Mouse (Mus musculus): ENCODE data around the gene Nufip1.

Gene Nufip1

DNA sequence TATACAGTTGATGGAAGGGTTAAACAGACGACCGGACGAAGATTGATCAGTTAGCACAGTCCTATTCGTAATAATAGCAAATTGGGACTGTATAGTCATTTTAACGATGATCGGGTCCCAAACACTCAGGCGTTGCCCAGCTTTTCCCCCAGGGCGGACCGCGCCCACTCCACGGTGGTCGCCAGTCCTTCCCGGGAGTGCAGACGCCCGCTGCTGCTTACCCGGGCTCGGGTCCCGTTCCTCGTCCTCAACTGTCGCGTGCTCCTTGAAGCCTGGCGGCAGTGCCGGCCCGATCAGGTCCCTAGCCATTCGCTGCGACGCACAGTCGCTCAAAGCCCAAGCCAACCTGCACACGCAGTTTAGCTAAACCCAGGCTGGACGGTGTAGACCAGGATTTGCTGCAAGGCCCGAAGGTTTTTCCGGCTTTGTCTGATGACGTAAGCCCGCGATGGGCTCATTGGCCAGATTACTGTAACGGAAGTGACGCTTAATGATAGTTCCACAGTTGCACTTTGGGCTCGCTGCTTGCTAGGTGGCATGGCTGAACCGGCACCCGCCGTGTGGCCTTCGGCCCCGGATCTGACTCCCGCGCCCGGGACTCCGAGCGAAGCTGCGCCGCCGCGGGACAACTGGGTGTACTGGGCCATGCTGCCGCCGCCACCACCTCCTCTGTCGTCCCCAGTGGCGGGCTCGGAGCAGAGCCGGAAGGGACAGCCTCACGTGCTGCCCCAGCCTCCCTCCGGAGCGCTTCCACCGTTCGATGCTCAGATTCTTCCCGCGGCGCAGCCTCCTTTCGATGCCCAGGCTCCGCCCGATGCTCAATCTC is at the start of gene Nufip1, which contains the start of gene Gpalpp1:
Gene Nufip1, plus strand, starts transcription at position 496 of the 826 bp plus-strand sequence.
Gene Gpalpp1, minus strand, starts transcription at position 365 of the 826 bp plus-strand sequence.
- DNase-seq (ENCODE audit: low spot score) = peak; percentile 46

DNA sequence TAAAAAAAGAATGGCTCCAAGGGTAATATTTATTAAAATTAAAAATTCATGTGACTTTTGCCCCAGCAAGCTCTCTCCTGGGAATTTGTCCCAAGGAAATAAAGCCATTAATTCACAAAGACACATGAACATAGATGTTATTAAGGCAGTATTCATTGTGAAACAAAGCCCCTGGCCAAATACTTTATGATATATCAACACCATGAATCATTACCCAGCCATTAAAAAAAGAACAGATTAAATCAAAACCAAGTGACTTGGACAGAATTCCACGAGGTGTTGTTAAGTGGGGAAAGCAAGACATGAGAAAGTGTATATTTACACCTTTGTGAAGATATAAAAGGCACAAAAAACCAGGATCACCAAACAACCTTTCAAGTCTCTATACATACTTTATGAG is 43.5 kb upstream of the Nufip1 start:
- DNase-seq (ENCODE audit: low spot score) = no peak

DNA sequence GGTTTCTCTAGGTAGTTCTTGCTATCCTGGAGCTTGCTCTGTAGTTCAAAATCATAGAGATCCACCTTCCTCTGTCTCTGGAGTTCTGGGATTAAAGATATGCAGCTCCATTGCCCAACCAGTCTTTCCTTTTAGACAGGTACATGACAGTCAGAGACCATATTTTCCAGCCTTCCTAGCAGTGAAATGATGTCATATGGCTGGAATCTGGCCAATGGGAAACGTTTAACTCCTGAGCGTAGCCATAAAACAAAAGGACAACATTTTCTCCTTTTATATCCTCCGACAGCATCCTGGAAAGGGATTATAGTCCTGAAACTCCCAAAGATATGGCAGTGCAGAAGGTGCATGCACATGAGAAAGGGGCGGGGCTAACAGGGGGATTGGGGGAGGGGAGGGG is 42.4 kb upstream of the Nufip1 start:
- no peak for DNase-seq (ENCODE audit: low spot score)

DNA sequence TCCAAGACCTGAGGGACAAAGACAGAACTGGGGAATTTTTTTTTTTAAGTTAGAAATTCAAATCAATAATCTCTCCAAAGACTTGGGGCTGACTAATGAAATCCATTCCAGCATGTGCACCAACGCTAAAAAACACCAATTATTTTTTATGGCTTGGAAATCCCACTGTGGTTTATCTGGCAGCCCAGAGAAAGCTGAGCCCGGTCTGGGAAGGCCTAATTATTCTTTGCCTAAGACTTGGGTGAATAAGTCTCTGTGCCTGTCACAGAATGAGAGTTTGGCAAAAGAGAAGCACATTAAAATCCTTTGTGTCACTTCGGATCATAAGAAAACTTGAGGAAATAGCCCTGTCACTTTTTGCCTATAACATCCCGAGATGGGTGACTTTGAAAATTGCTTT is 41.4 kb upstream of the Nufip1 start:
- no peak for DNase-seq (ENCODE audit: low spot score)

DNA sequence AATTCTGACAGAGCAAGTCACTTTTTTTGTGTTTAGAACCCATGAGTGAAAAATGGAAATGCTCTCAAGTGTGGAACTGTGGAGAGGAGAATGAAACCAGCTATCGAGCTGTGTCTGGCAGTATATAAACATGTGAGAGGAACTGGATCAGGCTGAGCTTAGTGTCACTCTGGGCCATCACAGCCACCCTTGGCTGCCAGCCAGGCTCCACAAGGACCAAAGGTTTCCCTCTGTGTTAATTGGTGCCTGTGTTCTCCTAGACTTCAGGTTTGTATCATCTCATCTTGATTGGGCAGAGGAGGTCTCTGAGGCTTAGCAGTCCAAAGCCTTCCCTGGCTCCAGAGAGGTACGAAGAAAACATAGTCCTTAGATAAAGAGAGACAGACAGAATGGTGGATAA is 38.1 kb upstream of the Nufip1 start:
- DNase-seq (ENCODE audit: low spot score) = no peak

DNA sequence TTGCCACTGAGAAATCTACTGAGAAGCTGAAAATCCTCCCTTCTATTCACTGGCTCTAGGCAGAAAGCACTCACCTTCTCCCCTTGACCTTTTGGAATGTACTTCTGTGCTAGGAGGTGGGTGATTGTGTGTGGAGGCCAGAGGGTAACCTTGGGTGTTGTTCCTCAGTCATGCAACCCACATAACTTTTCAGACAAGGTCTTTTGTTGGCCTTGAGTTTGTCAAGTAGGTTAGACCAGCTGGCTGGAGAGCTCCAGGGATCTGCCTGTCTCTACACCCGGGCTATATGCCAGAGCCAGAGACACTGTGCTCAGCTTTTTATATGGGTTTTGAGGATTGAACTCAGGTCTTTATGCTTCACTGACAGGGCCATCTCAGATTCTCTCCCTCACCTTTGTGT is 36.5 kb upstream of the Nufip1 start:
- no peak for DNase-seq (ENCODE audit: low spot score)

DNA sequence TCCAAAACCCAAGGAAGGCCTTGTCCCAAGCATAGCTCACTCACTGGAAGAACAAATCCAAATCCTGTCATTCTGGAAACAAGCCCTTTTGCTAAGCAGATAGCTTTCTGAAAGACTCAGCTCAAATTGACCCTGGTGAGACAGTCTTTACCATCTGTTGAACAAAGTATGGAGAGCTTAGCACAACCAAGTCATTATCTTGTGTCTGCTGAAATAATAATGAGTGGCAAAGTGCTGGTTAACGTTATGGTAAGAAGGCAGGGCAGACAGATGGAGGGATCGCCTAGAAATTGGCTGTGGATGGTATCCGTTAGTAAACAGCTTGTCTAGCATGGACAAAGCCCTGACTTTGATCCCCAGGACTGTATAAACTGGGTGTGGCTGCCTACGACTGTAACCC is 35.0 kb upstream of the Nufip1 start:
- DNase-seq (ENCODE audit: low spot score) = no peak

DNA sequence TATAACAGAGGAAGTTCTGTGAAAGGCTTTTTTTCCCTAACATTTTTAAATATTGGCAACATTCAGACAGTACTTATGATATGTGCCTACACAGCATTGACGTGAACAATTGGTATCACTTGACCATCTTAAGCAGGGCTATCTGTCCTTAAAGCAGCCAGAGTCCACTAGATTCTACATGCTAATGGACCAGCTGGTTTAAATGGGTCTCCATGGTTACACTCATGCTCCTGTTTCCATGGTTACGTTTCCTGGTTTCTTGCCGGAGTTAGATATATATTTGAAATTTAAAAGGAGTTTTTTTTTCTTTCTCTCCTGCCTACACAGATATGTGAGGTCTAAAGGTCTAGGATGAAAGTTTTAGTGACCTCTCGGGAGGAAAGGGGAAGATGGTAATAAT is 34.1 kb upstream of the Nufip1 start:
- DNase-seq (ENCODE audit: low spot score) = no peak

DNA sequence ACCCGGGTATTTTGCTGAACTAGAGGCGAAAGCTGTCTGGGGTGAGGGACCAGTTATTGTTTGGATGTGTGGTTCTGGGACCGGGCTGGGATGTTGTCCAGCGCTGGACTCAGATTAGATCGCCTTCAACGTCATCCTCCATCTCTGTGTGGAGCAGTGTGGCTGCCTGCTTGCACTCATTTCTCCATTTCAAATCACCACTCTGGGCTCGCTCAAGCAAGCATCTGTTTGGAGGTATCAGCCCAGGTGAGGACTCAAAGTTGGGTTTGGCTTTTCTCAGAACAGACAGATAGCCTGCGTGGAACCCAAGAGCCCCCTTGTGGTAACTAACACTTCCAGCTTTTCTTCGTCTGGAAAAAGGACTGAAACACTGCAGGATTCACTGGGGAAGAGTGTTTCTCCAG is 33.6 kb upstream of the Nufip1 start:
- DNase-seq (ENCODE audit: low spot score) = no peak

DNA sequence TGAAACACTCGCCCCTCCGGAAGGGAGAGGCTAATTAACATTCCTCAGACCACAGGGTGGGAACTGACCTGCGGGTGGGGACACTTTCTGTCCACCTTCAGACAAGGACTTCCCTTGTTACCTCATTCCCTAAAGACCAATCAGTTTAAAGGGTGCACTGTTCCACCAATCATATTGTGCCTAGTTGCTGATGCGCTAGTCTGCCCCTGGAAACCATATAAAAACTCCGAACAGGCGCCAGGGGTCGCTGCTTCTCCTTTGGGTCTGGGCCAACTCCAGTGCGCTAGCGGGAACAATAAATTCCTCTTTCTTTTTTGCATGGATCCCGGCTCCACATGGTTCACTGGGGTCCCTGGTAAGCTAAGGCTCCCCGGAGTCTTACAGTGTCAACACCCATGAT is 29.2 kb upstream of the Nufip1 start:
- no peak for DNase-seq (ENCODE audit: low spot score)

DNA sequence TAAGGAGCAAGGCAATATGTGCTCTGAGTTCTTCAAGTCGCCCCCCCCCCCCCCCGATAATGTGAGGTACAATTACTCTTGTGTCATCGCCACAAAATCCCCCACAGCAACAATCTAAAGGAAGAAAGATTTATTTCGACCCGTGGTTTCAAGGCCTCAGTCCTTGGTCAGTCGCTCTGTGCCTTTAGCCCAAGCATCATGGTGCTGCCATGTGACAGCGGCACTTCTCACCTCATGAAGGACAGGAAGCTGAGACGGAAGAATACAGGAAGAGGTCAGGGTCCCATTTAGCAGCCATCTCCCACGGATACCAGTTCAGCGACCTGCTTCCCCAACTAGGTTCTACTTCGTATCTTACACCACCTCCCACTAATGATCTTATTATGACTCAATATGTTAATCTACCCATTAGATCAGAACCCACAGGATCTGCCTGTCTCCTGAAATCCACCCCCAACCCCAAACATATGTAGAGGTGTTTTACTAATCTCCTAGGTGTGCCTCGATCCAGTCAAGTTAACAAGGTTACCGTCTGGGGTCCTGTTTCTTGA is 28.5 kb upstream of the Nufip1 start:
- no peak for DNase-seq (ENCODE audit: low spot score)

DNA sequence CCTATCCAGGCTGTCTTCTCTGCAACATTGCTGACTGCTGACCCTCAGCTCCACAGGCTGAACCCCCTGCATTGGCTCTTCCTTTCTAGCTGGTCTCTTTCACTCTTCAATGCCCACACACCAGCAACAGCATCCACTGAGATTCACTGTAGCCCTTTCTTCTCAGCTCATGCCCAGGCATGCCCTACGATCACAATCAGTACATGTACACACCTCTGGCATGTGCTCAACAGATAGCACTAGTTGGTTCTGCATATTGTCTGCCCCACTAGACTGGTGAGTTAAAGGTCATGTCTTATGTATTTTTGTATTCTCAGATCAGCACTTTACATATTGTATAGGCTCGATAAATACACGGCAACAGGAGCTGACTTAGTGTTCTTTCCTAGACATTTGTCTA is 26.5 kb upstream of the Nufip1 start:
- no peak for DNase-seq (ENCODE audit: low spot score)

DNA sequence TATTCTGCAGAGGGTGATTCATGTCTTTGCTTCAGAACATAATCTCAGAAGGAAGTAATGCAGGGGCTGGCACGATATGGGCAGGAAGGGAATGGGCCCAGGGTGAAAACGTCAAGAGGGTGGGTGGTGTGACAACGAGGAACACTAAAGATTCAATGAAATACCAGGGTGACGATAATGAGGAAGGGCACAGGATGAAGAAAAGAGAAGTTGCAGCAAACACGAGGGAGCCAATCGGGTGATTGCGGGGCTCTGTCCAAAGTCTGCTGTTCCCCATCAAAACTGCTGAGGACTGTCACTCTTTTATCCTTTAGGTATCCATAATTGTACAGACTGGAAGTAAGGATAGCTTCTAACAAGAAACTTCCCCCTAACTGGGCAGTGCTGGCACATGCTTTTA is 13.4 kb upstream of the Nufip1 start:
- DNase-seq (ENCODE audit: low spot score) = no peak

DNA sequence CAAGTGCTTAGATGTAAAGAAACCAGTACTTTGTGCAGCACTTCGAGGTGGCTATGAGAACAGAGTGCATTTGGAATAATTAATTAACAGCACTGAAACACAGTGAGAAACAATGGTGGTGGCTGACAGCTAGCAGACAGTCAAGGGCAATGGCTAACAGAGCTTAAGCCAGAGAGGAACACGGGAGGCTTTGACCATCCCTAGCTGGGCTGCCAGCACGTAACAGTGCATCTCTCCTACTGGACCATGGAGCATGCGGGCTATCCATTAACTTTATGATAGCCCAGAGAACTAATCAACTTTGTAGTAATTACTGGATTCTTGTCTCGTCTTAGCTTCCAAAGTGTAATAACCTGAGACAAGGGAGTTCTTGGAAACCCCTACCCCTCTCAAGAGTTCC is 12.9 kb upstream of the Nufip1 start:
- no peak for DNase-seq (ENCODE audit: low spot score)

DNA sequence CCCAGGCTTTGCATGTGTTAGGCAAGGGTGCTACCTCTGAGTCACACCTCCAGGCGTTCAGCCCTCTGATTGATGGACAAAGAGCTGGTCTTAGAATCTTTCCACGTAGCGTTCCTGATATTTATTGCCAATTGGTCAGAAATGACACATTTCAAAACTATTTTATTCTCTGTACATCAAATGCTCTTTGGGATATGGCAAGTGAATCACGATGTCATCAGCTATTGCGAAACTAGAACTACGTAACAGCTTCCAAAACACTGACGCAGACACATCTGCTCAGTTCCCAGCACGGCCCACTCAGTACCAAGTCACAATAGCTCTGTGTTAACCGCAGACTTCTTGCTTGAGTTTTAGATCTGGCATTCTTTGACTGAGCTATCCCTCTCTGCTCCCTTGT is 11.1 kb upstream of the Nufip1 start:
- DNase-seq (ENCODE audit: low spot score) = no peak

DNA sequence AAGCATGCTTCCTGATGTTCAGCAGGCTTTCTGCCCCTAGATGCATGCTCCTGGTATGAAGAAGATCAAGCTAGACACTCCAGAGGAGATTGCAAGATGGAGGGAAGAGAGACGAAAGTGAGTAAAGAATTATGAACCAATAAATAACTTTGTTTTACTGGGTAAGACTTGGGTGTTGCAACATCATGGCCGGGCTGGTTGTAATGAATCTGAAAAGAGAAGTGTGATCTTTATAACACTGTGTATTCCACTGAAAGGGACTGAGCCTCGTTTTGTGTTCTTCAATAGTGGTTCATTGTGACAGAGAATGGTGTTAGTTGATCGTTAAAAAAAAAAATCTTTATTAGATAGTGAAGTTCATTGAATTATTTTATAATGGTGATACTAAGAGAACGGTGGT is 5.1 kb downstream of the Nufip1 start:
- DNase-seq (ENCODE audit: low spot score) = no peak

DNA sequence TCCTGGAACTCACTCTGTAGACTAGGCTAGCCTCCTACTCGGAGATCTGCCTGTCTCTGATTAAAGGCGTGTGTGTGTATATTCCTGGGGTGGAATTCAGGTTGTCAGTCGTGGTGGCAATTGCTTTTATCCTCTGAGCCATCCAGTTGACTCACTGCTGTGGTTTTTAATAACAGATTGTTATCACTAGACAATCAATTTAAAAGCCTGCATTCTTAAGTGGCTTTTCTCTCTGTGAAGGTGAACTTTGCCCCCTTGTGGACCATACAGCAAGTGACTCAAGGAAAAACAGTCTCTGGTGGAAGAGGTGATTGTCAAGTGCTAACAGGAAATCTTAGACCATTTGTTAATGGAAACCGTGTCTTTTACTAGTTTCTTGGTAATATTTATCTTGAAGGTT is 8.3 kb downstream of the Nufip1 start:
- no peak for DNase-seq (ENCODE audit: low spot score)

DNA sequence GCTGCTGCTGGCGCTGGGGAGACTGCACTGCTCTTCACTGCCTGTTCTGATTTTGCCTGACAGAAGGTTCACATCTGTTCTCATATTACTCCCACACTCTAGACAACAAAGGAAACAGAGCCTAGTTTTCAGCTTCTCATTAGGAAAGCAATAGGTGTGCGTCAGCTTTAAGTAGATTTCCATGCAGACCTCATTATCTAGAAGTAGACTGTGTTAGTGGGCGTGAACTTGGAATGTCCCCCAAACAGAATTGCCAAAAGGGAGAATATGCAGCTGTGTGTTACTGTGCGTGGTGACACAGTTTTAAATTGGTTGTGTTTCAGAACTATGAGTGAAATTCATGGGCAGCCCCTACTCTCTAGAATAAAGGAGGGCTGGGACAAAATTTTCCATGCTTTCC is 9.8 kb downstream of the Nufip1 start:
- no peak for DNase-seq (ENCODE audit: low spot score)

DNA sequence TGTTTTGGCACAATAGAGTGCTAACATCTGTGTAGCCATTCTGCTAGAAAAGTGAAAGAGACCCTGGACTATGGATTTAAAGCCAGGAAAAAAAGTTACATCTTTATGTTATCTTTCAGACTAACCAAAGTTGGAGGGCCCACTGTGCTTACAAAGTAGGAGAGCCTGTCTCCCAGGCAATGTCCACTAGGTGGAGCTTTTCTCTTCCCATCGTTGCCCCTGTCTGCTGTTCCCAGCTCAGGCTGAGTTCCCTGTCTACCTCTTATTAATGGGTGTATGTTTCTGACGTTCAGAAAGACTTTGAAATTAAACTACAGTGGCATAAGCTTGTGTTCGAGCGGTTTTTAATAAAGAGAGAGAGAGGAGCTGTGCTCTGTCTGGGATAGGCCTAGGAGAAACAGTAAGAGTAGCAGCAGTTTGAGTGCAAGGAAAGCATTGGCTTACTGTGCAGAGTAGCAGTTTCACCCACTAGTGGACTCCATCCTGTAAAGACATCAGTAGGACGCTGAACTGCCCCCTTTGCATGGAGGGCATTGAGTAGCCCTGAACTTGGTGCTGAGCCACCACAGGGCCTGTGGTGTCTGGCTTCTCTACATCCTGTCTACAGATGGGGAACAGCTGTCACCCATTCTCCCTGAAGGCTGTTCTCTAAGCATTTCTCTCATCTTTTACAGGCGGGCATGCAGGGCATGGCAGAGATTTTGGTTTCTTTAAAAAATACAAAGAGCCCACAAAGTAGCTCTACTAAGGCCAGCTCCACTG is 11.4 kb downstream of the Nufip1 start:
- no peak for DNase-seq (ENCODE audit: low spot score)

DNA sequence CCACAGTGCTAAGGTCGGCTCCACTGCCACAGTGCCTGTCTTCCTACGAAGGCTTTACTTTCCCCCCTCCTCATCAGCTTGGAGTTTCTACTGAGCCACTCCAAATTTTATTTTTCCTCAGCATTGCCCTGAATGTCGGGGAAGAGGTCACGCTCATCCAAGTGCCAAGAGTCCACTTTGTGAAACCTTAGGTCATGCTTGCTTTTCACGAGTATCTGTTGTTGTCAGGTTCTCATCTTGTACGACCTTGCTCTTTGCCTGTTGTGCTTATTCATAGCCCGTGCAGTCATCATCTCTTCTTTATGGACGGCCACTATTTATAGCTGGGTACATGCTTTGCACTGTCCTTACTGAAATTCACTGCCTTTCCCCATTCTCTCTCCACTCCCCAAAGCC is 12.0 kb downstream of the Nufip1 start:
- no peak for DNase-seq (ENCODE audit: low spot score)

DNA sequence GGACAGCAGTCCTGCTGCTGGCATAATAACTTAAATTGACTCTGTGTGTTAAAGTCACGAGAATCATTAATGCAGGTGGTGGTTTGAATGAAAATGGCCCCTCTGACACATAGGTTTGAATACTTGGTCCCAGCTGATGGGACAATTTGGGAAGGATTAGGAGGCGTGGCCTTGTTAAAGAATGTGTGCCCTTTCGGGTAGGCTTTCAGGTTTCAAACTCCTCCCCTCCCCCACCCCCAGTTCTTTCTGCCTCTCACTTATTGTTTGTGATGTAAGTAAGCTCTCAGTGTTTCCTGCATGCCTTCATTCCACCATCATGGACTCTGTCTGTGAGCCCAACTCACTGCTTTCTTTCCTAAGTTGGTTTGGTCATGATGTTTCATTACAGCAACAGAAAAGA is 16.6 kb downstream of the Nufip1 start:
- no peak for DNase-seq (ENCODE audit: low spot score)

DNA sequence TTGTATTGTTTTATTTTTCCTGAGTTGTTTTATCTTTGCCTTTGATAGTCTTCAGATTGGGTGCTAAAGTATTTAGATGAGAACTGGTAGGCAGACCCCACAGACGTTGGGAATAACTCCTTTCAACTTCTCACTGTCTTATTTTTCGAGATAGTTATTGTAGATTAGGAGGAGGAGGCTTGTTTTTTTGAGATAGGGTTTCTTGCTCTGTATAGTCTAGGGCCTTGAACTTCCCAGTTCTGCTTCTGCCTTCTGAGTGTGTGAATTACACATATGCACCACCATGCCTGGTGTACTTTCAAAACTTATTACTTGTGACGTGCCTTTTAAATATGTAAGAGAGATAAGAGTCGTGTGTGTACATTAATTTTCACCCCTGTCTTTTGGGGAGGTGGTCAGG is 17.5 kb downstream of the Nufip1 start:
- no peak for DNase-seq (ENCODE audit: low spot score)

DNA sequence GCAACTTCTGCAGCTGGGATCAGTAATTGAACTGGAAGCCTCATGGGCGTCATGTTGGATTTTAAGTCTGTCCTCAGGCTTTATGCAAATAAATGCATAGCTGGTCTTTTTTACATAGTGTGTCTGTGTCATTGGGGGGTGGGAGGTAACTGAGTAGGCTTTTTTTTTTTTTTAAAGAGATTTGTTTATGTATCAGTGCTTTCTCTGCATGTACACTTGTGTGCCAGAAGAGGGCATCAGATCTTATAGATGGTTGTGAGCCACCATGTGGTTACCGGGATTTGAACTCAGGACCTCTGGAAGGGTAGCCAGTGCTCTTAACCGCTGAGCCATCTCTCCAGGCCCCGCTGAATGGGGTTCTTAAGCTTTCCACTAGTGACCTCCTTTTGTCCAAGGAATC is 24.3 kb downstream of the Nufip1 start:
- DNase-seq (ENCODE audit: low spot score) = no peak

Measured in urinary bladder, postnatal 10 days (tissue).